Comparison of ENCODE assay signal across 15 mouse cellular contexts in the genomic region with DNA sequence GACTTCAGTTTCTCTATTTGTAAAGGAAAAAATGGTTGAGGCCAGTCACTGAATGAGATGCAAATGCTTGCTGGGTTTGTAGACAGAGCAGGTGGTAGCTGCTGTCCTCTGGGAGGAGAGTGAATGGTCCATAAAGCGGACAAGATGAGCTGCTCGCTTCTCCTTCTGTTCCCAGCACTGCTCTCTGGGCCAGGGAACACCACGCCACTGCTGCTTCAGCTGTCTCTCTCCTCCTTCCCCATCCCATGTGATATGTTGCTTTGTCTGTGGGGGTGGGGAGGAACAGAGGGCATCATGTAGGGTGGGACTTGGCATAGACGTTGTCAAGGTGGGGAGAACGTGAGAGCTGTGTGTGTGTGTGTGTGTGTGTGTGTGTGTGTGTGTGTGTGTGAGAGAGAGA. TPM values are rescaled to one million over a fixed set of nuclear protein-coding genes. Genes with fewer than 3 reads are reported as not detected.
DNase-seq lines count a peak whose midpoint lies in the region; ATAC-seq and TF ChIP-seq lines count a peak whose summit lies in the region.
"Had no signal": no experiment of that assay in that cellular context is flagged by ENCODE, and none has a peak within 500 bp of the region (broad histone marks: within the 10 kb centered on the region; RNA-seq: fewer than 3 reads in every experiment).

No protein-coding gene starts in this region.

- no peak overlapping the region for H3K27ac ChIP-seq in left cerebral cortex, adult 2 months
- H3K27ac ChIP-seq in forebrain, postnatal 0 days (ENCODE audit: low read depth, low read length) = no peak overlapping the region
- peak overlapping the region; percentile 44 for H3K27ac ChIP-seq in midbrain, embryonic 11.5 days (ENCODE audit: low read depth, low read length)
- peak overlapping the region; percentile 65 for H3K27ac ChIP-seq in neural tube, embryonic 14.5 days (ENCODE audit: low read depth, low read length)

- H3K4me2 ChIP-seq in forebrain, postnatal 0 days (ENCODE audit: low read depth) = no peak overlapping the region
- H3K4me2 ChIP-seq in midbrain, embryonic 11.5 days = no peak overlapping the region
- no peak overlapping the region for H3K4me2 ChIP-seq in neural tube, embryonic 14.5 days (ENCODE audit: low read depth, low read length)
- H3K4me2 ChIP-seq: lung, embryonic 14.5 days had no signal

- WGBS in forebrain, postnatal 0 days = 36% methylated on average over 5 of the region's 5 CpGs
- 68% methylated on average over 5 of the region's 5 CpGs for WGBS in midbrain, embryonic 11.5 days
- WGBS in neural tube, embryonic 14.5 days = 15% methylated on average over 5 of the region's 5 CpGs

- no peaks in the 10 kb centered on the region for H3K9me3 ChIP-seq in forebrain, postnatal 0 days (ENCODE audit: low read length)
- no peaks in the 10 kb centered on the region for H3K9me3 ChIP-seq in midbrain, embryonic 11.5 days (ENCODE audit: control insufficient read depth, low read length)
- no peaks in the 10 kb centered on the region for H3K9me3 ChIP-seq in neural tube, embryonic 14.5 days (ENCODE audit: control insufficient read depth, low read length)
- H3K9me3 ChIP-seq: G1E had no signal

- peak; percentile 67 for ATAC-seq in forebrain, postnatal 0 days
- ATAC-seq in midbrain, embryonic 11.5 days (ENCODE audit: low FRiP score) = peak; percentile 55
- peak; percentile 62; the same call in 1 of the 2 replicates for ATAC-seq in neural tube, embryonic 14.5 days (ENCODE audit: low read depth)

- no peaks in the 10 kb centered on the region for H3K36me3 ChIP-seq in forebrain, postnatal 0 days (ENCODE audit: insufficient read depth)
- no peaks in the 10 kb centered on the region for H3K36me3 ChIP-seq in midbrain, embryonic 11.5 days (ENCODE audit: control insufficient read depth, insufficient read depth, low read length)
- no peaks in the 10 kb centered on the region for H3K36me3 ChIP-seq in neural tube, embryonic 14.5 days (ENCODE audit: control insufficient read depth, insufficient read depth, low read length)
- H3K36me3 ChIP-seq: G1E had no signal

- H3K4me3 ChIP-seq in left cerebral cortex, adult 2 months = no peak overlapping the region
- H3K4me3 ChIP-seq in forebrain, postnatal 0 days (ENCODE audit: low read depth, low read length) = no peak overlapping the region
- no peak overlapping the region for H3K4me3 ChIP-seq in midbrain, embryonic 11.5 days (ENCODE audit: low read depth, low read length)
- no peak overlapping the region for H3K4me3 ChIP-seq in neural tube, embryonic 14.5 days (ENCODE audit: low read depth, low read length)

- no peak for TF ChIP-seq CTCF in left cerebral cortex, adult 2 months (IDR thresholded peaks at IDR 0.05)
- no peak for TF ChIP-seq CTCF in forebrain, postnatal 0 days (IDR thresholded peaks at IDR 0.05; ENCODE audit: low read depth)

- peak; percentile 77 for DNase-seq in left cerebral cortex, postnatal 4 days
- no peak for DNase-seq in left cerebral cortex, adult 2 months (ENCODE audit: extremely low spot score in 1 of 2, low spot score in 2 of 2)
- DNase-seq in forebrain, postnatal 0 days = no peak
- no peak for DNase-seq in midbrain, embryonic 11.5 days (ENCODE audit: low spot score, missing footprints)
- no peak for DNase-seq in right cerebral cortex, postnatal 36 days (ENCODE audit: low spot score in 2 of 2)
- no peak for DNase-seq in heart, postnatal 25 days (ENCODE audit: low spot score)
- DNase-seq in left cerebral cortex, adult 11 months (ENCODE audit: low spot score) = no peak
- DNase-seq: cerebellum, adult 11 months; kidney, adult 8-10 months; liver; lung, embryonic 14.5 days; retina, postnatal 1 day; thymus, postnatal 25 days had no signal

- peaks cover 4% of the 10 kb centered on the region; the same call in 1 of the 2 replicates for H3K4me1 ChIP-seq in forebrain, postnatal 0 days (ENCODE audit: insufficient read depth)
- H3K4me1 ChIP-seq in midbrain, embryonic 11.5 days (ENCODE audit: control insufficient read depth, insufficient read depth, low read length) = peaks cover 52% of the 10 kb centered on the region
- peaks cover 23% of the 10 kb centered on the region for H3K4me1 ChIP-seq in neural tube, embryonic 14.5 days (ENCODE audit: control insufficient read depth, insufficient read depth, low read length)

- H3K27me3 ChIP-seq in forebrain, postnatal 0 days (ENCODE audit: insufficient read depth, low read length) = no peaks in the 10 kb centered on the region
- H3K27me3 ChIP-seq in midbrain, embryonic 11.5 days (ENCODE audit: control insufficient read depth, insufficient read depth, low read length) = no peaks in the 10 kb centered on the region
- H3K27me3 ChIP-seq in neural tube, embryonic 14.5 days (ENCODE audit: control insufficient read depth, insufficient read depth, low read length) = no peaks in the 10 kb centered on the region

- no peak overlapping the region for H3K9ac ChIP-seq in forebrain, postnatal 0 days
- H3K9ac ChIP-seq in midbrain, embryonic 11.5 days (ENCODE audit: low read length) = 0 out of 2 replicates have a peak overlapping the region, but pooled peaks have one; percentile 30
- no peak overlapping the region for H3K9ac ChIP-seq in neural tube, embryonic 14.5 days (replicated peaks; ENCODE audit: low read depth, low read length)
- H3K9ac ChIP-seq: lung, embryonic 14.5 days had no signal

- intact Hi-C loops in left cerebral cortex, postnatal 4 days (cut with DNase I) = no loop called here
- intact Hi-C loops in left cerebral cortex, adult 2 months (cut with DNase I) = no loop called here
- intact Hi-C loops in heart, postnatal 25 days (cut with DNase I) = no loop called here

RNA-seq across cellular contexts. Expression of gene Plekha6, which starts 53.0 kb away (rescaled TPM):
- total RNA-seq in left cerebral cortex, postnatal 4 days (2021) = 10 to 100 TPM; 61.7 to 63.2 TPM
- 10 to 100 TPM; 94.2 to 96.3 TPM for total RNA-seq in left cerebral cortex, adult 2 months (2021)
- total RNA-seq in forebrain, postnatal 0 days (2014; rRNA removed) = 23.2 and 28.6 TPM in 2 replicates
- 3.4 and 5.7 TPM in 2 replicates for polyA plus RNA-seq in forebrain, postnatal 0 days (2015; fragmentation: Nextera tagmentation; extraction: Ambion mirVana)
- polyA plus RNA-seq in midbrain, embryonic 11.5 days (2014; fragmentation: Nextera tagmentation; extraction: Ambion mirVana) = 15.7 and 17.0 TPM in 2 replicates
- polyA plus RNA-seq in neural tube, embryonic 14.5 days (2014; fragmentation: Nextera tagmentation; extraction: Ambion mirVana) = 25.5 and 27.9 TPM in 2 replicates
- 10 to 100 TPM; 66.5 to 77.1 TPM for total RNA-seq in heart, postnatal 25 days (2021)

Comparison
In these comparisons a context has a peak if more than half of its experiments do, and no peak if none do; other contexts are left out.
1. H3K27ac ChIP-seq: peak in midbrain, embryonic 11.5 days (single experiment) and neural tube, embryonic 14.5 days (single experiment); none in left cerebral cortex, adult 2 months (single experiment) and forebrain, postnatal 0 days (single experiment).
2. Peak in every context shown above with its lines, with median percentiles within 50 percentile points of each other: ATAC-seq.